Mouse (Mus musculus) hindbrain, postnatal 0 days (tissue): Measurements from ENCODE around the gene Fgfrl1. TPM values are rescaled to one million over a fixed set of nuclear protein-coding genes. Genes with fewer than 3 reads are reported as not detected.

Source experiments
- ATAC-seq: fragments of 200-750 bp; cut with Nextera tagmentation; 2 replicates; pipeline ENCODE4 v1.8.0; 2017; ENCODE audit warnings: mild to moderate bottlenecking, moderate TSS enrichment, moderate library complexity
- DNase-seq: peaks from one replicate; pipeline ENCODE4 v3.0.0-alpha.2; 2015; ENCODE audit warnings: low spot score
- H3K27ac ChIP-seq: fragments of 300-500 bp; sonication (generic); 2 replicates; pipeline ENCODE4 v1.5.1; 2014; ENCODE audit warnings: mild to moderate bottlenecking
- H3K27me3 ChIP-seq: fragments of 300-500 bp; sonication (generic); 2 replicates; pipeline ENCODE4 v1.6.1; 2014; ENCODE audit warnings: low read length, mixed read lengths; ENCODE audit not compliant: insufficient read depth
- H3K36me3 ChIP-seq: fragments of 300-500 bp; sonication (generic); 2 replicates; pipeline ENCODE4 v1.6.1; 2014; ENCODE audit warnings: low read length, mixed read lengths; ENCODE audit not compliant: insufficient read depth
- H3K4me1 ChIP-seq: fragments of 300-500 bp; sonication (generic); 2 replicates; pipeline ENCODE4 v1.6.1; 2014; ENCODE audit warnings: antibody characterized with exemption, low read length, mixed read lengths; ENCODE audit not compliant: insufficient read depth
- H3K4me2 ChIP-seq: fragments of 300-500 bp; sonication (generic); 2 replicates; pipeline ENCODE4 v1.6.1; 2014; ENCODE audit warnings: low read depth, mild to moderate bottlenecking, low read length, moderate library complexity, mixed read lengths
- H3K4me3 ChIP-seq: fragments of 300-500 bp; sonication (generic); 2 replicates; pipeline ENCODE4 v1.5.1; 2014; ENCODE audit warnings: low read length
- H3K9ac ChIP-seq: fragments of 300-500 bp; sonication (generic); replicated peaks from 2 replicates; pipeline ENCODE4 v1.6.1; 2014; ENCODE audit warnings: mild to moderate bottlenecking, low read length, moderate library complexity, mixed read lengths
- H3K9me3 ChIP-seq: fragments of 300-500 bp; sonication (generic); 2 replicates; pipeline ENCODE4 v1.6.1; 2016; ENCODE audit warnings: low read length, mixed read lengths
- CTCF ChIP-seq: IDR thresholded peaks from 2 replicates; pipeline ENCODE4 v1.5.1; 2016; ENCODE audit warnings: antibody characterized with exemption, control low read depth, low read depth
- WGBS: fragments of 180-500 bp; shearing (Covaris S2); extraction: QIAGEN DNeasy Blood & Tissue Kit; methylation state at CpG from one replicate; pipeline ENCODE4 v1.1.7; 2014; 5-methylcytosine and 5-hydroxymethylcytosine counted together
- polyA plus RNA-seq: library from polyadenylated mRNA; unstranded; fragments of >200 nt; fragmentation: Nextera tagmentation; extraction: Ambion mirVana; gene quantifications from 2 replicates; pipeline ENCODE4 v1.2.1, GENCODE M21; 2015
- total RNA-seq: library from RNA; depleted of rRNA; stranded (reverse); fragments of >200 nt; gene quantifications from 2 replicates; pipeline ENCODE4 v1.2.3, GENCODE M21; 2014

Gene Fgfrl1
- total and polyA plus RNA-seq, 2 experiments from 2014 or later: 11.3 to 38.5 TPM

- no peaks in the 10 kb centered on the region for H3K36me3 ChIP-seq
- no peaks in the 10 kb centered on the region for H3K9me3 ChIP-seq
- H3K27ac ChIP-seq: no peak overlapping the region
- WGBS: 44% methylated on average over 3 of the region's 3 CpGs
- H3K4me3 ChIP-seq: no peak overlapping the region
- no peak overlapping the region for H3K9ac ChIP-seq
- no peak for DNase-seq
- no peak overlapping the region for H3K4me2 ChIP-seq
- no peaks in the 10 kb centered on the region for H3K27me3 ChIP-seq
- TF ChIP-seq CTCF: peak; percentile 33
- peaks cover 7% of the 10 kb centered on the region; the same call in 1 of the 2 replicates for H3K4me1 ChIP-seq
- no peak for ATAC-seq
These were observed 12.3 kb upstream of the Fgfrl1 start for GRCm38 (mm10) chr5:108679909-108680308.

GRCm38 (mm10) chr5:108680871-108681270, 11.3 kb upstream of the Fgfrl1 start:
- Histone ChIP-seq H3K27ac (no peak overlapping the region), H3K4me1 (peaks cover 7% of the 10 kb centered on the region; the same call in 1 of the 2 replicates), H3K9me3 (no peaks in the 10 kb centered on the region), H3K4me2 (no peak overlapping the region), H3K36me3 (no peaks in the 10 kb centered on the region), H3K4me3 (no peak overlapping the region), H3K27me3 (no peaks in the 10 kb centered on the region), H3K9ac (no peak overlapping the region)
- DNase-seq (no peak), ATAC-seq (no peak)
- 95% methylated on average over 6 of the region's 6 CpGs for WGBS
- TF ChIP-seq CTCF: no peak

- DNase-seq: peak; percentile 65
- WGBS: 57% methylated on average over 5 of the region's 5 CpGs
- TF ChIP-seq CTCF: no peak
These were observed 3.1 kb upstream of the Fgfrl1 start for GRCm38 (mm10) chr5:108689091-108689490.

GRCm38 (mm10) chr5:108691152-108691551, 1.0 kb upstream of the Fgfrl1 start:
- Histone ChIP-seq H3K36me3 (no peaks in the 10 kb centered on the region), H3K4me1 (peaks cover 3% of the 10 kb centered on the region; the same call in 1 of the 2 replicates), H3K4me2 (no peak overlapping the region), H3K27me3 (peaks cover 3% of the 10 kb centered on the region; the same call in 1 of the 2 replicates), H3K27ac (no peak overlapping the region), H3K4me3 (no peak overlapping the region), H3K9me3 (no peaks in the 10 kb centered on the region), H3K9ac (no peak overlapping the region)
- no peak for DNase-seq
- TF ChIP-seq CTCF: peak; percentile 27
- no peak for ATAC-seq
- 73% methylated on average over 4 of the region's 4 CpGs for WGBS

More at GRCm38 (mm10) chr5:108689091-108689490, 3.1 kb upstream of the Fgfrl1 start:
- Histone ChIP-seq H3K9ac (no peak overlapping the region), H3K4me1 (no peaks in the 10 kb centered on the region), H3K4me2 (no peak overlapping the region), H3K36me3 (no peaks in the 10 kb centered on the region), H3K27ac (no peak overlapping the region), H3K27me3 (peaks cover 3% of the 10 kb centered on the region; the same call in 1 of the 2 replicates), H3K9me3 (no peaks in the 10 kb centered on the region), H3K4me3 (no peak overlapping the region)
- no peak for ATAC-seq

- peak; percentile 94 for ATAC-seq
- H3K9ac ChIP-seq: peak overlapping the region; percentile 49
- no peak overlapping the region for H3K27ac ChIP-seq
- no peaks in the 10 kb centered on the region for H3K36me3 ChIP-seq
- DNase-seq: peak; percentile 91
- no peaks in the 10 kb centered on the region for H3K9me3 ChIP-seq
- peak overlapping the region; percentile 96 for H3K4me2 ChIP-seq
- WGBS: 1% methylated on average over 32 of the region's 43 CpGs
- no peak for TF ChIP-seq CTCF
- H3K27me3 ChIP-seq: peaks cover 3% of the 10 kb centered on the region; the same call in 1 of the 2 replicates
- peaks cover 3% of the 10 kb centered on the region for H3K4me1 ChIP-seq
- H3K4me3 ChIP-seq: peak overlapping the region; percentile 75
These were observed 1.7 kb downstream of the Fgfrl1 start for GRCm38 (mm10) chr5:108693872-108694288.

- Histone ChIP-seq H3K4me2 (peak overlapping the region; percentile 96), H3K4me1 (peaks cover 3% of the 10 kb centered on the region), H3K9me3 (no peaks in the 10 kb centered on the region), H3K27ac (no peak overlapping the region), H3K27me3 (peaks cover 3% of the 10 kb centered on the region; the same call in 1 of the 2 replicates), H3K4me3 (peak overlapping the region; percentile 75), H3K9ac (peak overlapping the region; percentile 49), H3K36me3 (no peaks in the 10 kb centered on the region)
- no peak for TF ChIP-seq CTCF
- 1% methylated on average over 73 of the region's 99 CpGs for WGBS
- no peak; the same call in none of the 2 replicates for ATAC-seq
- peak; percentile 16 for DNase-seq
These were observed 2.4 kb downstream of the Fgfrl1 start for GRCm38 (mm10) chr5:108694352-108695261.
